Mouse (Mus musculus) frontal cortex, postnatal 14 days (tissue): ENCODE results near the gene Gpr156.
"Not testable (repeated sequence)": the region's sequence is repeated elsewhere in the genome, so short reads cannot be mapped to it uniquely, and the experiment has no call there.

Experiments
- DNase-seq, 2 experiments: peaks; one replicate each; pipeline ENCODE4 v3.0.0; 2022; ENCODE audit warnings: low spot score in 2 of 2

Gpr156 gene

DNA sequence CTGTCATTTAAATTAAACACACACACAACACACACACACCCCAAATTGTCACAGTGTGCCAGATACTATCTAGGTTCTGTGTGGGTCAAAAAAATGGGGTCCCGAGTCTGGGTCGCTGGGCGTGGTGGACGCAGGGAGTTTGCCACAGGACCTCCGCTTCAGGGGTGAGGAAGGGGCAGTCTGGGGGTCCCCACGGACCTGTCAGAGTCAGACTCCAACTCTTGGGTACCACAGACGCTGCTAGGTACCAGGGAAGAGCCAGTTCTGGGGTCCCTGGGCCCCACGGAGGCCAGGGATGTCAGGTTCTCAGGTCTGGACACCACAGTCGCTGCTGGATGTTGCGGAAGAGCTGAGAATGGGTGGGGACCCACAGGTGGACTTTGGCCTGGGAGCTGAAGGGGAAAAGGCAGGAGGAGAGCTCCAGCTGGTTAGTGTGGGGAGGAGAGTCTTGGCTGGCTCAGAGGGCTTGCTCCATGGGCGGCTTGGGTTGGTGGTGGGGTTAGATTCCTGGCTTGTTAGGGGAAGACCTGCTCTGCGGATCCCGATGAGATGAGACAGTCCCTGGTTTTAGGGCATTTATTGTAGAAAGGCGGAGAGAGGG lies 39.9 kb downstream of the Gpr156 start:
- DNase-seq, result no peak

DNA sequence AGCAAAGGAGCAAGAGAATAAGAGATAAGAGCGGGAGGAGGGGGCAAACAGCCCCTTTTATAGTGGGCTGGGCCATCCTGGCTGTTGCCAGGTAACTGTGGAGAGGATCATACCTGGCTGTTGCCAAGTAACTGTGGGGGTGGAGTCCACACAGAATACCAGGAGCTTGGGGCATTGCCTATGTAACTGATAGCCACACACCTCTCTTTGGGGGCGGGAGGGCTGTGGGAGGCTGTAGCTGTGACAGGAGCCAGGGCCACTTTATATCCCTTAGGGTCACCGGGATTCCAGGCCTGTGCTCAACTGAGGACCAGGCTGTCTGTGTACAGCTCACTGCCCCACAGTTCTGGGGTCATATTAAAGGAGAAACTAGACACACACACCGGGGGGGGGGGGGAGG lies 40.5 kb downstream of the Gpr156 start:
- DNase-seq, result no peak

DNA sequence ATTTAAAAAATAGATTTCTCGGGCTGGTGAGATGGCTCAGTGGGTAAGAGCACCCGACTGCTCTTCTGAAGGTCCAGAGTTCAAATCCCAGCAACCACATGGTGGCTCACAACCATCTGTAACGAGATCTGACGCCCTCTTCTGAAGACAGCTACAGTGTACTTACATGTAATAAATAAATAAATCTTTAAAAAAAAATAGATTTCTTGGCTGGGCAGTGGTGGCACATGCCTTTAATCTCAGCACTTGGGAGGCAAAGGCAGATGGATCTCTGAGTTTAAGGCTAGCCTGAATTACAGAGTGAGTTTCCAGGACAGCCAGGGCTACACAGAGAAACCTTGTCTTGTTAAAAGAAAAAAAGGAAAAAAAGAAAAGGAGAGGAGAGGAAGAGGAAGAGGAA lies 46.4 kb downstream of the Gpr156 start:
- not testable (repeated sequence) for DNase-seq

DNA sequence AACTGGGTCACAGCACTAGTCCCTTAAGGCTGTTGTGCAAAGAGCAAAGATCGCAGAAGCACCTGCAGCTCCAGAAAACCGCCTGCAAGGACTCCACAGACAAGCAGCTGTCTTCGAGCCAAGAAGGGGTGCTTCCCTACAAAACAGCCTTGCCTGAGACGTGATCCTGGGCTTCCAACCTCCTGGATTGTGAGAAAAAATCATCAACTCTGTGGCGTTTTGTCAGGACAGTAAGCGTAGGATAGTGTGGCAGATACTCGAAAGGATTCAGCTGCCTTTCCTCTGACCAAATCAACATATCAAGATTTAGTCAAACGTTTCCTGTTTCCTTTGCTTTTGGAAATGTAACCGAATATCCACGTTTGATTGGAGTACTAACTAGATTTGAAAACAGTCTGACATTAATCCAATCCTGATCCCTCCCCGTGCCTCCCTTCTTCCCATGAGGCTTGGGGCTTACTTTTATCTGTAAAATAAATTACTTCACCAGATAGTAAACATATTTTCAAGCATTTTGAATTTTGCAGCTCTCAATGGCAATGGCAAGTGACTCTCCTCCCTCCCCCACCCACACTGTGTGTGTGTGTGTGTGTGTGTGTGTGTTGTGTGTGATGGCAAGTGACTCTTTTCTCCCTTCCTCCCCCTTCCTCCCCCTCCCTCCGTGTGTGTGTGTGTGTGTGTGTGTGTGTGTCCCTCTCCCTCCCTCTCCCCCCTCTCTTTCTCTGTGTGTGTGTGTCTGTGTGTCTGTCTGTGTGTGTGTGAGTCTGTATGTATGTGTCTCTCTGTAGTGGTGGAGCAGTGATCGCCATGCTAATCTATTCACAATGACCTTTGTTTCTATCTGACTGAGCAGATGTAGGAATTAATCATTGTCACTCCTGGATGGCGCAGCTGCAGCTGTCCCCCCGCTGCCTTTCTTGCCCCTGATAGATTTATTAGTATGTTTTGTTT lies 47.3 kb downstream of the Gpr156 start:
- no peak for DNase-seq

DNA sequence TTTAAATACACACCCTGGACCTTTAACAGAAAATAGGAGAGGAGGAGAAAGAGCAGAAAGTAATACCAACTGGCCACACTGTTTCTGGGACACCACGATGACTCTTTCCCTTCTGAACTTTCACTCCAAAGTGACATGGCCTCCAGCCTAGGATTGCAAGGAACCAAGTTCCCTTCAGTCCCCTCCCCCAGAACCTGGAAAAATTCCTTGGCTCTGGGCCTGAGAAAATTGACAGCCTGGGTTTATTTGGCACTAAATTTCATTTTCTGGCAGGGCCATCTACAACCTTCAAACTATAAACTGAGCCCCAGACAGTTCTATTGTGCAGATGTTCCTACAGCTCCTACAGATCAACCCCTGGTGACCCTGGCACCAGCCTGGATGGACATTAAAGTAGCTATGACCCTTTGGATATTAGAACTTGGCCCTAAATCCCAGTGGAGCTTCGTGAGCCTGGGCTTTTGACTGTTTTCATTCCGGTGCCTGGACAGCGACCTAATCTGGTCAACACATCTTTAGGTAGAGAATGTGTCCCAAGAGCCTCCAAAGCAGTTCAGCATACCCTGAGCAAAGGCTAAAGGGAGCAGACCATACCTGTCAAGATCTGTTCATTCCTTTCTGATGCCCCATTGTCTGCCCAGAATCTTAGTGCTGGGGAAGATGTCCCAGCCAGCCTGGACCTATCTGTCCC lies 48.2 kb downstream of the Gpr156 start:
- no peak for DNase-seq

DNA sequence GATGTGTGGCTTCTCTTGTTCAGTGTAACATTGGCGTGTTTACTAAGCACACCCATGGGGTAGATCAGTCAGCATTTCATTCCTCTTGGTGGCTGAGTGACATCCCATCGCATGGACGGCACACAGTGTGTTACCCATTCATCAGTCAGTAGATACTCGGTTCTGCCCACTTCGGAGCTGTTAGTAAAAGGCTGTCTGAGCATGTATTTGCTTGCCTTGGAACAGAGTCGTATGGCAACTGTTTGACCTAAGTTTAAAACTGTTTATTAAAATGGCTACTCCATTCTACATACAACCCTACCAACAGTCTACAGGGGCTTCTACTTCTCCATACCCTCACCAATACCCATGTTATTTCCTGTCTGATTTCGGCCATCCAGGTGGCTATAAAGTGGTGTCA lies 50.6 kb downstream of the Gpr156 start:
- DNase-seq, result no peak

DNA sequence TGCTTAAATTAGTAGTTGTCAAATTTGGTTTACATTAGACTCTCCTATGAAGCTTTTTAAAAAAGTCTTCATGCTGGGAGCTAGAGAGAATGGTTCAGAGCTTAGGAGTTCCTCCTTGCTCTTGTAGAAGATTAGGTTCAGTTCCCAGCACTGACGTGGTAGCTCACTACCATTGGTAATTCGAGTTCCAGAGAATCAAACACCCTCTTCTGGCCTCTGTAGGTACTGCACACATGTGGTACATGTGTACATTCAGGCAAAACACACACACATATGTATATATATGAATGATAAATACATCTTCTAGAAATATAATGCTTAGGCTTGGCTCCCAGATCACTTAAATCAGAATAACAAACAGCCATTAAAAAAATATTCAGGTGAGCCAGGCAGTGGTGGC lies 51.1 kb downstream of the Gpr156 start:
- no peak for DNase-seq

DNA sequence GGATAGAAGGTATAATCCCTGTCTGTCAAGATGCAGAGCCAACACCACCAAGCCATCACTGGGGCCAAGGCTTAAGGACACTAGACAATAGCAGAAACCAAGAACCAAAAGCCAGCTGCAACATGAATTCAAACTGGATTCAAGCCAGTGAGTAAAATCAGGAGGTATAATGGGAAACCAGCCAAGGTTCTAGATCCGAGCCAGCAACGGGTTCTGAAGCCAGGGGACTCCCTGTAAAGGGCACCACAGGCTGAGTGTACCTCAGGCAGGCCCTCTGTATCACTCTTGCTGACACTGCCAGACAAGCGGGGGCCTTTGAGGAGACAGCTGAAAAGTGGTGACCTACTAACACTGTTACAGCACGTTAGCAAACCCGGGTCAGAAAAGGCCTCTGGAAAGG lies 55.2 kb downstream of the Gpr156 start:
- no peak for DNase-seq

DNA sequence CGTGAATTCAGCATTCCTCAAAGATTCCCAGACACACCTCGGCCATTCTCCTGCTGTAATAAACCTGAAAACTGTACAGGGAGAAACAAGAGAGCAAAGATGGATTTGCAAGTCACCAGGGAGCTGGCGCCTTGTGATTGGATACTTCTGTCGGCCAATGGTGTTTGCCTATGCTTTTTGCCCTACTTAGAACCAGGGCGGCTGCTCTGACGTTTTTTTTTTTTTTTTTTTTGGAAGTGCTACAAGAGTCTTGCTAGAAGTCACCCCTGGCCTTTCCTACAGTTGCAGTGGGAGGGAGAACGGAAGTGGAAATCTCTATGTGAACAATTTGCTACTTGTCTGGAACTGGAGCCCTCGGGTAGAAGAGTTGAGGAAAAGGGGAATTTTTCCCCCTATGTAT lies 56.1 kb downstream of the Gpr156 start:
- no peak for DNase-seq

DNA sequence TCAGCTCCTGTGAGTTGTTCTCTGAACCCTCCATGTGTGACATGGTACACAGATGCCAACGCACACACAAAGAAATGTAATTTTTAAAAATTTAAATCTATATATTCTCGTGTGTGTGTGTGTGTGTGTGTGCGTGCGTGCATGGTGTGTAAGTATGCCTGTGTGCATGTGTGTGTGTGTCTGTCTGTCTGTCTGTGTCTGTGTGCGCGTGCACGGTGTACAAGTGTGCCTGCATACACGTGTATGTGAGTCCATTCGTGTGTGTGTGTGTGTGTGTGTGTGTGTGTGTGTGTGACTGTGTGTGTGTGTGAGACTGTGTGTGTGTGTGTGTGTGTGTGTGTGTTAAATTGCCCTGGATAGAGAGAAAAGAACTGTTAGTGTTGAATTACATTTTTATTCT lies 56.9 kb downstream of the Gpr156 start:
- not testable (repeated sequence) for DNase-seq

DNA sequence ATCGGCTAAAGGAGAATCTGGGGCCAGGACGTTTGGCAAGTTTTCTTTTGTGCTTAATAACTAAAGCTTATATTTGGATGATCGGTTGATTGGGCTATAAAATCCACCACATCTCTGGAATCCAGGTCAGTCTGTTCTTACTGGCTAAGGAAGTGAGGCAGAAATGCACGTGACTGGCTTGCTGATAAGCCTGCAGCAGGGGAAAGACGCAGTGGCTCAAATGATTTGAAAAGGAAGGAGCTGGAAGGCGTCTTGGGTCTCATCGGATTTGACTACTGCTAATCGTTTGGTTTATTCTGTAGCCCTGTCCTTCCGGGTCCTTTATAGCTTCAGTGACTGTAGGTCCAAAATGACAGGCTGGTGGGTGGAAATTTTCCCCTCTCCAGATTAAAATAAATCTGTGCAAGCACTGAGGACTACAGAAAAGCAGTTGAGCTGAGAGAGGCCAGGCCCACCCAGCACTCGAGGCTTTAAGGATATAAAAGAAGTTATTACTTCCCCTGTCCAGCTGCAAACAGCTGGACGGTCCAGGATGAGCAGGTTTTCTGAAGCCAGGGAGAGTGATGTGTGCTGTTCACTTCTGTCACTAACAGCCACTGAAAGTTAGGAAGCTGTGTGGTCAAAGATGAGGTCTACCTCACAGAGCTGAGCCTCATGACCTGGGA lies 57.7 kb downstream of the Gpr156 start:
- DNase-seq, result no peak

DNA sequence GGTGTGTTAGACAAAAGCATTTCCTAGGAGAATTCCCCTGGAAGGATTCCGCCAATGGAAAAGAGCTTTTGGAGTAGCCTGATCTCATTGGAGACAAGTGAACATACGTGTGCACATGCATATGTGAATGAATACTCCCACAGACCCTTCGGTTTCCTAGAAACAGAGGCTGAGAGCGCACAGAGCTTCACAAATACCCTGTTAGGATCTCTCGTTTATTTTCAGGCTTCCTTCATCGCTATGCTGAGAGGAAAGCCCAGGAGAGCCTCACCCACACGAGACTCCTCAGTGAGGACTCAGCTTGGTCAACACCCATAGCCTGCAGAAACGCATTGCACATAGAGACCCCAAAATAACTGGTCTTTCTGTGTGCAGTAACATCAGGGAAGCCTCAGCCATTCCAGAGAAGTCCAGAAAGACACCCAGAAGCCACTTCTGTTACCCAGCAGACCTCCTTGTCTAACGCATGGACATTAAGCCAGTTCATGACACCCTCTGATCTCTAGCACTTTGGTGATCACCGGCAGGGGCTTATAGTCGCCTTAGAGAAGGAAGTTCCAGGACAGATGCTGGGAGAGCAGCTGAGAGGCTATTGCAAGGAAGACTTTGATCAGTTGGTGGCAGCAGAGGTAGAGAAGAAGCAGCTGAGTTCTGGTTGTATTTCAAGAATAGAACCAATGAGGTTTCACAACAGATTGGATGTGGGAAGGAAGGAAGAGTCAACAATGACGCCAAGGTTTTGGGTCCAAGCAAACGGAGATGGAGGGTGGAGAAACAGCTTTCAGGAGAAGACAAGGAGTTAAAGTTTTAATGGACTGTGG lies 58.4 kb downstream of the Gpr156 start:
- DNase-seq, result peak in 1 of 2 experiments; percentile 44

DNA sequence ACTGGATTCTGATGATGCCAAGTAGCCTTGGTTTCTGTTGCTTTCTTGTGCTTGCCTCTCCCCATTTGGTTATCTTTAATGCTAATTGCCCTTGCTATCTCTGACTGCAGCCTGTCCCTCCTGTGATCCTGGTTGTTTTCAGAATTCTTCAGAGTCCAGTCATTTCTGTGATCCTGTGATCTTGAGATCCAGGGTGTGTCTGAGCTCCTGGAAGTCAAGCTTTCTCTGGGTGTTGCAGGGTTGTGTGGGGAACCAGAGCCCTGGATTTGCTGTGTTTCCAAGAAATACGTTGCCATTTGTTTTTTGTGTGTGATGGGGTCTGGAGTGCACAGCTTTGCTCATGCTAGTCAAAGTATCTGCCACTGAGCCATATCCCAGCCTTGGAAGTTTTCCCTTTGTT lies 65.6 kb downstream of the Gpr156 start:
- no peak for DNase-seq

DNA sequence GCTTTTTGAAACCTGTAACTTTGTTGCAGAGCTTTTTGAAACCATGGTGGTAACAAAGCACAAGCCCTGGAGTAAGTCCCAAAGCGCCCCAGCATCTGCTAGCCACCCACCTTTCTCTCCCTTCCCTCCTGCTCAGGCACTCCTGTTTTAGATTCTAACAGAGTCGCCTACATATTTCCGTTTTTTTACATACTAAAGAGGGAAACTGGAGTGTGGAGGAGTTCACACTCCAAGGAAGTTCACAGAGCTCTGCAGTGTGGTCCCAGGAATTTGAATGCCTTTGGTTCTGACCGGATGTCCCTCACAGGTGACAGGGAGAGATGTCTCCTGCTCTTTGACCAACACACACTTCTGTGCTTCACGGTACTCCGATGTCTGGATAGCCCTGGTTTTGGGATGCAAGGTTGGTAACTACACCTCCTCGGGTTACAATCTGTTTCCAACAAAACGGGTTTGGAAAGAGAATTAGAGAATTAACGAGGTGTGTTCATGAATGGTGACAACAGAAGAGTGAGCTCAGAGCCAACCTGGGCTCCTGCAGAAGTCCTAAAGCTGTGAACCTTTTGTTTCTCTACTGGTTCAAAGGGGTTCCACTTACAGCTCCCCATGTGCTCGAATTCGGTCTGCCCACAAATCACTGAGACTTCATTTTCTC lies 72.0 kb downstream of the Gpr156 start:
- DNase-seq, result peak in 1 of 2 experiments; percentile 27

DNA sequence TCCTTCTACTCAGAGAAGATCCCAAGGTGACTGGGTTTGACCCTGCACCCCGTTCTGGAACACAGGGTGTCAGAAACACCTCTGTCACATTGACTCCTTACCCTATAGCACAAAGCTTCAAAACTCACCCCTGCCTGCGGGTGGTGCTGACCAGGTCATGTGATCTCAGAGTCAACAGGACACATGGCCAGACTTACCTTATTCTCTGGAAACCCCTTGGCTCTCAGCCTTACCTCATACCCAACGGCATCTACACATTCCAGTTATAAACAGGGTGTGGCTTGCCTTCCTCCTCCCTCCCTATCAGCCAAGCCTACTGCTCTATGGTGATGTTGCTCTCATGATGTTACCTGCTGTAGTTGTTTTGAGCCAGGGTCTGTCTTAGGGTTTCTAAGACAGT lies 73.5 kb downstream of the Gpr156 start:
- no peak for DNase-seq

DNA sequence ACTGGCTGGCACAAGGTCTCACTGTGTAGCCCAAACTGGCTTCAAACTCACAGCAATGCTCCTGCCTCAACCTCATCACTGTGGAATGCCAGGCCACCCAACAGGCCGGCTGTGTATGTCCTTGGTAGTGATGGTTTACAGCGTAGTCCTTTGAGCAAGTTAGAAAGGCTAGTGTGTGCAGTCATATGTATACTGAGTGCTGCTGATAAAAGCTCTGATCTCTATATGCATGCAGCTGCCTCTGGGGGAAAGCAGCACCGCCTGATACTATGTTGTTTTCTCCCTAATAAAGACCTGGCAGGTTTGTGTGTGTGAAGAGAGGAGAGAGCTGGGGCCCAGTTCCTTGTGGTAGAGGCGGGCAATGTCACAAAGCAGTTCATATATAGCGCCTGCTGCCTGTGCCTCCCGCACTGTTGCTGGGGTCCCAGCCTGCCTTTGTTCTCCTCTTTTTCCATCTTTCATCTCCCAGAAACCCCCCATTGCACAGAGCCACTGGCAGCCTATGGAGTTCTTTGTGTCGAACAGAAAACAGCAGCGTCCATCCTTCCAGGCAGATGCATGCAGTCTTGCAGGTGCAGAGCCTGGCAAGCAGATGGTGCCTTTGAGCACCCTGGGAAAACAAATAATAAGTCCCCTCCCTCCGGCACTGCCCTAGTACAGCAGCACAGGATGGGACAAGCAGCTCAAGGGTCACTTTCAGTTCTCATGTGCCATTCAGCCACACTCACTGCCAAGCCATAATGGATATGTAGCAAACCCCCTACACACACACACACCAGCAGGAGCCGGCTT lies 74.5 kb downstream of the Gpr156 start:
- DNase-seq, result no peak

DNA sequence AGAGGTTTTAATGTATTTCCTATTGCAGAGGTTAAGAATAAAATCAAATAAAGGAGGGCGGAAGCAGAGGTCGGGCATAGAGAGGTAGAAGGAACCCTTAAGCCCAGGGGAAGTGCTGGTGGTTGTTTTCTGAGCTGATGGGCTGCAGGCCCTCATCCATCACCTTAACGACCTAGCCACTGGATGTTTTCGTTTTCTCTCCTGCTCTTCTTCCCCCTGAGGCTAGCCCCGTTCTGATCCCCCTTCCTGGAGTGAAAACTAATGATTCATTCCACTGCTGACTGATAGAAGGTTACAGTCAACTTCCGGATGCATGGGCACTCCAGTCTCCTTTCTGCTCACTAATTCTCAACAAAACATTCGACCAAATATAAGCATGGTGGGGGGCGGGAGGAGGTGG lies 76.5 kb downstream of the Gpr156 start:
- no peak for DNase-seq

DNA sequence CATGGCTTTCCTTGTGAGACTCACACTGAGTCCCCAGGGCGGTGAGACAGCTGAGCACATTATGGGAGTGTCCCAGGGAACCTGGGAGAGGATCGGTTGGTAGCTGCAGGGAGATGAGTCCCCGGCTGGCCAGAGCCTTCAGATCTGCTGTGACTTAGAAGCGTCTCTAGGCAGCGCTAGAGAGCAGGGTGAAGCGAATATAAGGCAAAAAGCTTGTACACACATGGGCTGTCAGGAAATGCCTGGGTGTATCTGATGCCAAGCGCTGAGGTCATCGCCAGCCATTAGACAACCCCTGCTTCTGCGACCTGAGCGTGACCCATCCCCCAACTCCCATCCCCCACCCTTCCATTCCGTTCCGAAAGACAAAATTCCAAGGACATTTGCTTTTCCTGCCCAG lies 78.4 kb downstream of the Gpr156 start:
- DNase-seq, result peak; percentile 31 to 46

DNA sequence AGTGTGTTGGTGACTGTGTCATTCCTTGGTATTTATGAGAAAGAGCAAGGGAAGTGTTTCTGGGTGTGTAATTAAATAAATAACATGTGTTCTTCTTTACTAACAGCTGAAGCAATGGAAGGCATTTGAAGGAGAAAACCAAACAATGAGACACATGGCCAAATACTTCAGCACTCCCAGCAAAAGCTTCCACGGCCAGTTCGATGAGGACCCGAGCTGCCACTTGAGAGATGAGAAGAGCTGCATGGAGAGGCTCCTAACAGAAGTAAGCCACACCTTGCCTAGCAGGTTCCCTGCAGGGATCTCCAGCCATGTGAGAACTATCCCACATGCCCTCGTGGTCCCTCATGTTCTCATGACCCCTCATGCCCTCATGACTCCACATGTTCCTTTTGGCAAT lies 81.5 kb downstream of the Gpr156 start:
- DNase-seq, result no peak

DNA sequence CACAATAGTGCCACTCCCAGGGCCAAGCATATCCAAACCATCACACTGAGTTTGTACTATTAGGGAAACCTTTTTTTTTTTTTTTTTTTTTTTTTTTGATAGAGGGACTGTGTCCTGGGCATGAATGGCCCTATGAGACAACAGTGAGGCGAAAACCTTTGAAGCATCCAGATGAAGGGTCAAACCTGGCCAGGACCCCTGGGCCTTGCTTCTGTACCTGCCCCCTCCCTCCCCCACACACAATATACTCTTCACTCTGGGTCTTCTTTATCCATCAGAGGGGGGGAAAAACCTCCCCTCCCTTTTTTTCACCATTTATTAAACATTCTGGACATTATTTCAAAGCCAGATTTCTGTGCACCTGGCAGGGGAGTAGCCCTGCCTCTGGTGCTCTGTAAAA lies 83.5 kb downstream of the Gpr156 start:
- DNase-seq, result no peak
